Mouse (Mus musculus) mouse embryonic stem cell (cell line): ENCODE data around the gene Psg19.
"Not testable (repeated sequence)": the region's sequence is repeated elsewhere in the genome, so short reads cannot be mapped to it uniquely, and the experiment has no call there.

ENCODE experiments used
- in situ Hi-C, 2 experiments: fragments of 300-500 bp; cut with MboI; formaldehyde crosslinking; loops; 1 replicate in 1 of 2; 3 replicates in 1 of 2; pipeline ENCODE4 v1.14.3; 2019 to 2020; ENCODE audit warnings: low sequenced_read_pairs in 2 of 2, low pct_unique_long_range_greater_than_20kb in 1 of 2, mixed read lengths in 1 of 2; ENCODE audit not compliant: unreplicated experiment in 1 of 2

The Psg19 gene

GRCm38 (mm10) chr7:18798420-18798819 is at the start of gene Psg19:
Gene Psg19, minus strand, starts transcription at chr7:18798520.
- in situ Hi-C loops: loop anchor here (5.0 to 10.0 kb wide), 2 partner anchors 74 to 76 kb away; no protein-coding TSS in a partner anchor

- in situ Hi-C loops: loop anchor here in 1 of 2 experiments (25.0 kb wide), 1 partner anchor 608 kb away; the partner anchor contains the start of gene Mill1
Measured at GRCm38 (mm10) chr7:18844811-18845210, 46.5 kb upstream of the Psg19 start.

- in situ Hi-C loops: loop anchor here in 1 of 2 experiments (25.0 kb wide), 1 partner anchor 604 kb away; the partner anchor contains the start of gene Mill1
Measured at GRCm38 (mm10) chr7:18841174-18841567, 42.9 kb upstream of the Psg19 start.

- in situ Hi-C loops: loop anchor here in 1 of 2 experiments (25.0 kb wide), 1 partner anchor 603 kb away; the partner anchor contains the start of gene Mill1
Measured at GRCm38 (mm10) chr7:18840386-18841173, 42.3 kb upstream of the Psg19 start.

- in situ Hi-C loops: loop anchor here in 1 of 2 experiments (10.0 to 25.0 kb wide), 2 partner anchors 45 to 603 kb away; partner anchors contain the start of gene Mill1
Measured at GRCm38 (mm10) chr7:18839865-18840264, 41.5 kb upstream of the Psg19 start, which contains the start of gene Mill2. Gene Mill2, plus strand, starts transcription at chr7:18839966.

- in situ Hi-C loops: loop anchor here in 1 of 2 experiments (10.0 to 25.0 kb wide), 2 partner anchors 53 to 595 kb away; partner anchors contain the start of gene Mill1
Measured at GRCm38 (mm10) chr7:18832298-18832697, 34.0 kb upstream of the Psg19 start.

GRCm38 (mm10) chr7:18829545-18829944 is 31.2 kb upstream of the Psg19 start:
- in situ Hi-C loops: loop anchor here in 1 of 2 experiments (25.0 kb wide), 1 partner anchor 592 kb away; the partner anchor contains the start of gene Mill1

- in situ Hi-C loops: loop anchor here in 1 of 2 experiments (25.0 kb wide), 1 partner anchor 591 kb away; the partner anchor contains the start of gene Mill1
Measured at GRCm38 (mm10) chr7:18828592-18828991, 30.3 kb upstream of the Psg19 start.

GRCm38 (mm10) chr7:18827792-18828546 is 29.6 kb upstream of the Psg19 start:
- in situ Hi-C loops: loop anchor here in 1 of 2 experiments (25.0 kb wide), 1 partner anchor 591 kb away; the partner anchor contains the start of gene Mill1

GRCm38 (mm10) chr7:18821507-18821906 is 23.2 kb upstream of the Psg19 start, which contains the start of gene Psg17:
Gene Psg17, minus strand, starts transcription at chr7:18821607.
- in situ Hi-C loops: no loop called here

- in situ Hi-C loops: no loop called here
Measured at GRCm38 (mm10) chr7:18818301-18818700, 20.0 kb upstream of the Psg19 start.

GRCm38 (mm10) chr7:18803526-18803925 is 5.2 kb upstream of the Psg19 start:
- in situ Hi-C loops: no loop called here

- in situ Hi-C loops: loop anchor here (5.0 to 10.0 kb wide), 2 partner anchors 74 to 77 kb away; no protein-coding TSS in a partner anchor
Measured at GRCm38 (mm10) chr7:18799129-18799528, 809 bp upstream of the Psg19 start.

GRCm38 (mm10) chr7:18790671-18791070 is 7.6 kb downstream of the Psg19 start:
- in situ Hi-C loops: loop anchor here in 1 of 2 experiments (10.0 kb wide), 1 partner anchor 66 kb away; no protein-coding TSS in a partner anchor

- in situ Hi-C loops: not testable (repeated sequence)
Measured at GRCm38 (mm10) chr7:18781301-18781700, 17.0 kb downstream of the Psg19 start.

- in situ Hi-C loops: no loop called here
Measured at GRCm38 (mm10) chr7:18779337-18779781, 19.0 kb downstream of the Psg19 start.

- in situ Hi-C loops: not testable (repeated sequence)
Measured at GRCm38 (mm10) chr7:18762885-18763284, 35.4 kb downstream of the Psg19 start.

- in situ Hi-C loops: not testable (repeated sequence)
Measured at GRCm38 (mm10) chr7:18760152-18760551, 38.2 kb downstream of the Psg19 start.
